21 mouse cellular contexts compared by ENCODE assay signal in the genomic region with DNA sequence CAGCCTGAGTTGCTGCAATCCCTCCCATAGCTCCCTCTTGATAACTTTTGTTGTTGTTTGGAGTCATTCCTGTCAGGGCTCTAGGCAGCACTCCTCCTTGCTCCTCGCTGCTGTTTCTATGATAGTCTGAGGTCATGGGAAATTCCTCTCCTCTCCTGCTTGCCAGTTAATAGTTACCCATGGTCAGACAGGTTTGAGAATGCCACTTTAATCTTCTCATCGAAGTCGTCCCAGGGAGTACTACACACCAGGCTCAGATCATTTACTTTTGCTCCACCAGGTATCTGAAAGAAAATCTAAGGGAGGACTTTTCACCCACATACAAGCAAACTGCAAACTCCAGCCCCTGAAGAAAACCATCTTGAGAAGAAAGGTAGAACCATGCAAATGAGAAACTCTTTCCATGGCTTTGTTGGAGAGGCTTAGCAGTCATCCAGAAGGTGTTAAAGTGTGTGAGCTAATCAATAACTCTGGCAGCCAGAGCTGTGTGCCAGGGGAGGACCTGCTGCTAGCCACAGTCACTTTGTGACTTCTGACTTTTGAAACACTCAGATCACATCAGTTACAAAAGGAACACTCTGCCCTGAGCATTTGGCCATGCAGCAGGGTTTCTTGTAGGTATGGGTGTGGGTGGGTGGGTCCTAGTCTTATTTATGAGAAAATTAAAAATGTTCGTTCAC. TPM values are rescaled to one million over a fixed set of nuclear protein-coding genes. Genes with fewer than 3 reads are reported as not detected.
DNase-seq lines count a peak whose midpoint lies in the region; ATAC-seq lines count a peak whose summit lies in the region.
"Had no signal": no experiment of that assay in that cellular context is flagged by ENCODE, and none has a peak within 500 bp of the region (broad histone marks: within the 10 kb centered on the region; RNA-seq: fewer than 3 reads in every experiment).

No protein-coding gene starts in this region.

- no peaks in the 10 kb centered on the region for H3K4me1 ChIP-seq in limb, embryonic 11.5 days (ENCODE audit: control insufficient read depth, insufficient read depth, low read length)
- no peaks in the 10 kb centered on the region for H3K4me1 ChIP-seq in limb, embryonic 10.5 days
- H3K4me1 ChIP-seq in intestine, embryonic 16.5 days (ENCODE audit: control insufficient read depth, insufficient read depth, low read length) = no peaks in the 10 kb centered on the region; the same call in 1 of the 2 replicates
- H3K4me1 ChIP-seq in kidney, embryonic 14.5 days (ENCODE audit: control insufficient read depth, insufficient read depth, low read length) = no peaks in the 10 kb centered on the region
- H3K4me1 ChIP-seq: embryonic facial prominence, embryonic 10.5 days; forebrain, embryonic 13.5 days; heart, embryonic 15.5 days had no signal

- peak; percentile 18 for DNase-seq in limb, embryonic 11.5 days (ENCODE audit: low spot score)
- DNase-seq in limb, embryonic 10.5 days (ENCODE audit: low spot score) = no peak
- peak; percentile 51 to 79 for DNase-seq in kidney, postnatal 36 days
- no peak for DNase-seq in adrenal gland, postnatal 4 days (ENCODE audit: low spot score in 2 of 2)
- DNase-seq in lung, postnatal 36 days = no peak
- no peak for DNase-seq in testis, postnatal 14 days (ENCODE audit: low spot score)
- DNase-seq: adrenal gland, postnatal 14 days; cerebellum, adult 8-10 months; gastrocnemius, postnatal 10 days; heart, adult 2 months; lung, adult 2 months; right cerebral cortex, postnatal 25 days had no signal

- 69% methylated on average over 4 of the region's 4 CpGs for whole genome bisulfite sequencing in limb, embryonic 11.5 days
- whole genome bisulfite sequencing in limb, embryonic 10.5 days = 77% methylated on average over 4 of the region's 4 CpGs
- WGBS in intestine, embryonic 16.5 days = 55% methylated on average over 4 of the region's 4 CpGs
- WGBS in kidney, embryonic 14.5 days = 48% methylated on average over 4 of the region's 4 CpGs

- ATAC-seq in limb, embryonic 11.5 days (ENCODE audit: insufficient number of reproducible peaks, low FRiP score, low TSS enrichment, low read depth) = no peak
- ATAC-seq in intestine, embryonic 16.5 days = peak; percentile 92
- ATAC-seq in kidney, embryonic 14.5 days (ENCODE audit: low FRiP score, low TSS enrichment) = peak; percentile 88
- ATAC-seq: activated CD4-positive, CD25-positive, alpha-beta regulatory T cell, adult 4 months; CD4-positive, CD25-positive, alpha-beta regulatory T cell, adult 4 months; forebrain, embryonic 13.5 days; hindbrain, postnatal 0 days; midbrain, embryonic 16.5 days had no signal

- H3K27me3 ChIP-seq in limb, embryonic 11.5 days (ENCODE audit: control insufficient read depth, insufficient read depth, low read length) = no peaks in the 10 kb centered on the region
- H3K27me3 ChIP-seq in limb, embryonic 10.5 days (ENCODE audit: low read depth, poor library complexity, severe bottlenecking) = no peaks in the 10 kb centered on the region
- no peaks in the 10 kb centered on the region for H3K27me3 ChIP-seq in intestine, embryonic 16.5 days (replicated peaks; ENCODE audit: control insufficient read depth, insufficient read depth, low read length)
- H3K27me3 ChIP-seq in kidney, embryonic 14.5 days (ENCODE audit: control insufficient read depth, insufficient read depth, low read length) = no peaks in the 10 kb centered on the region
- H3K27me3 ChIP-seq: forebrain, embryonic 13.5 days; heart, embryonic 15.5 days had no signal

- H3K9ac ChIP-seq in limb, embryonic 11.5 days (ENCODE audit: low read length) = no peak overlapping the region
- H3K9ac ChIP-seq in intestine, embryonic 16.5 days (ENCODE audit: low read depth, low read length) = no peak overlapping the region
- no peak overlapping the region for H3K9ac ChIP-seq in kidney, embryonic 14.5 days (ENCODE audit: low read depth, low read length)
- H3K9ac ChIP-seq: forebrain, embryonic 13.5 days; heart, embryonic 15.5 days had no signal

- H3K27ac ChIP-seq in limb, embryonic 11.5 days (replicated peaks; ENCODE audit: low read depth, low read length) = no peak overlapping the region
- H3K27ac ChIP-seq in limb, embryonic 10.5 days = no peak overlapping the region
- peak overlapping the region; percentile 21; the same call in 1 of the 2 replicates for H3K27ac ChIP-seq in intestine, embryonic 16.5 days (ENCODE audit: low read length)
- peak overlapping the region; percentile 66 for H3K27ac ChIP-seq in kidney, embryonic 14.5 days (ENCODE audit: low read depth, low read length)
- H3K27ac ChIP-seq: embryonic facial prominence, embryonic 10.5 days; forebrain, embryonic 13.5 days; heart, adult 2 months; heart, embryonic 15.5 days; hindbrain, postnatal 0 days had no signal

- H3K4me3 ChIP-seq in limb, embryonic 11.5 days (ENCODE audit: low read depth, low read length) = no peak overlapping the region
- H3K4me3 ChIP-seq in limb, embryonic 10.5 days = no peak overlapping the region
- H3K4me3 ChIP-seq in intestine, embryonic 16.5 days (ENCODE audit: low read length) = no peak overlapping the region
- H3K4me3 ChIP-seq in kidney, embryonic 14.5 days (ENCODE audit: low read length) = no peak overlapping the region
- H3K4me3 ChIP-seq: embryonic facial prominence, embryonic 10.5 days; forebrain, embryonic 13.5 days; heart, adult 2 months; heart, embryonic 15.5 days had no signal

- no peaks in the 10 kb centered on the region for H3K36me3 ChIP-seq in limb, embryonic 11.5 days (ENCODE audit: control insufficient read depth, insufficient read depth, low read length)
- H3K36me3 ChIP-seq in limb, embryonic 10.5 days = no peaks in the 10 kb centered on the region
- no peaks in the 10 kb centered on the region for H3K36me3 ChIP-seq in intestine, embryonic 16.5 days (ENCODE audit: control insufficient read depth, insufficient read depth, low read length)
- no peaks in the 10 kb centered on the region for H3K36me3 ChIP-seq in kidney, embryonic 14.5 days (ENCODE audit: control insufficient read depth, insufficient read depth, low read length)
- H3K36me3 ChIP-seq: embryonic facial prominence, embryonic 10.5 days; heart, embryonic 15.5 days had no signal

- H3K9me3 ChIP-seq in limb, embryonic 11.5 days (ENCODE audit: control insufficient read depth, low read length) = no peaks in the 10 kb centered on the region
- H3K9me3 ChIP-seq in limb, embryonic 10.5 days (replicated peaks) = no peaks in the 10 kb centered on the region
- no peaks in the 10 kb centered on the region for H3K9me3 ChIP-seq in intestine, embryonic 16.5 days (ENCODE audit: control insufficient read depth, low read length)
- no peaks in the 10 kb centered on the region for H3K9me3 ChIP-seq in kidney, embryonic 14.5 days (ENCODE audit: control insufficient read depth, low read length)
- H3K9me3 ChIP-seq: embryonic facial prominence, embryonic 10.5 days; forebrain, embryonic 13.5 days; heart, embryonic 15.5 days had no signal

- no peak overlapping the region for H3K4me2 ChIP-seq in limb, embryonic 11.5 days (ENCODE audit: low read depth, severe bottlenecking)
- peak overlapping the region; percentile 20 for H3K4me2 ChIP-seq in intestine, embryonic 16.5 days (ENCODE audit: low read depth, low read length)
- H3K4me2 ChIP-seq in kidney, embryonic 14.5 days (replicated peaks; ENCODE audit: low read depth, low read length) = no peak overlapping the region
- H3K4me2 ChIP-seq: forebrain, embryonic 13.5 days; heart, embryonic 15.5 days had no signal

RNA-seq across cellular contexts. Expression of a gene that starts 36.1 kb away (rescaled TPM):
- polyA plus RNA-seq in limb, embryonic 11.5 days (2014; fragmentation: Nextera tagmentation; extraction: Ambion mirVana) = 52.8 and 54.5 TPM in 2 replicates
- polyA plus RNA-seq in limb, embryonic 10.5 days (2016; fragmentation: Nextera tagmentation; extraction: Ambion mirVana) = 47.4 and 55.6 TPM in 2 replicates
- polyA plus RNA-seq in intestine, embryonic 16.5 days (2015; fragmentation: Nextera tagmentation; extraction: Ambion mirVana) = 29.9 and 30.8 TPM in 2 replicates
- polyA plus RNA-seq in kidney, embryonic 14.5 days (2014; fragmentation: Nextera tagmentation; extraction: Ambion mirVana) = 56.9 and 57.5 TPM in 2 replicates
- 10 to 100 TPM; 81.9 to 88.9 TPM for total RNA-seq in adrenal gland, postnatal 4 days (2021)

Comparison
In these comparisons a context has a peak if more than half of its experiments do, and no peak if none do; other contexts are left out.
1. DNase-seq: peak in limb, embryonic 11.5 days (single experiment) and kidney, postnatal 36 days (2 of 2); none in limb, embryonic 10.5 days (single experiment), adrenal gland, postnatal 4 days (0 of 2), lung, postnatal 36 days (single experiment) and testis, postnatal 14 days (single experiment).
2. H3K27ac ChIP-seq: peak in intestine, embryonic 16.5 days (single experiment) and kidney, embryonic 14.5 days (single experiment); none in limb, embryonic 11.5 days (single experiment) and limb, embryonic 10.5 days (single experiment).